Mouse (Mus musculus) midbrain, embryonic 14.5 days (tissue): ENCODE results near the gene Fzr1. TPM values are rescaled to one million over a fixed set of nuclear protein-coding genes. Genes with fewer than 3 reads are reported as not detected.

Source experiments
- ATAC-seq: fragments of 200-750 bp; cut with Nextera tagmentation; 2 replicates; pipeline ENCODE4 v1.8.0; 2017; ENCODE audit warnings: moderate number of reproducible peaks, moderate library complexity; ENCODE audit not compliant: low FRiP score, low TSS enrichment
- DNase-seq: peaks from one replicate; pipeline ENCODE4 v3.0.0-alpha.2; 2015
- H3K27ac ChIP-seq: fragments of 300-500 bp; sonication (generic); replicated peaks from 2 replicates; pipeline ENCODE4 v1.5.1; 2014; ENCODE audit warnings: mild to moderate bottlenecking, low read depth, low read length, moderate library complexity
- H3K27me3 ChIP-seq: fragments of 300-500 bp; sonication (generic); 2 replicates; pipeline ENCODE4 v1.6.1; 2014; ENCODE audit warnings: low read length, control low read depth, mixed read lengths; ENCODE audit not compliant: control insufficient read depth, insufficient read depth
- H3K36me3 ChIP-seq: fragments of 300-500 bp; sonication (generic); 2 replicates; pipeline ENCODE4 v1.6.1; 2014; ENCODE audit warnings: low read length, control low read depth; ENCODE audit not compliant: control insufficient read depth, insufficient read depth
- H3K4me1 ChIP-seq: fragments of 300-500 bp; sonication (generic); 2 replicates; pipeline ENCODE4 v1.6.1; 2014; ENCODE audit warnings: mild to moderate bottlenecking, antibody characterized with exemption, low read length, control low read depth; ENCODE audit not compliant: control insufficient read depth, insufficient read depth
- H3K4me2 ChIP-seq: fragments of 300-500 bp; sonication (generic); 2 replicates; pipeline ENCODE4 v1.6.1; 2014; ENCODE audit warnings: mild to moderate bottlenecking, low read length, moderate library complexity
- H3K4me3 ChIP-seq: fragments of 300-500 bp; sonication (generic); replicated peaks from 2 replicates; pipeline ENCODE4 v1.5.1; 2014; ENCODE audit warnings: low read depth, low read length
- H3K9ac ChIP-seq: fragments of 300-500 bp; sonication (generic); replicated peaks from 2 replicates; pipeline ENCODE4 v1.6.1; 2014; ENCODE audit warnings: mild to moderate bottlenecking, low read length, moderate library complexity
- H3K9me3 ChIP-seq: fragments of 300-500 bp; sonication (generic); 2 replicates; pipeline ENCODE4 v1.6.1; 2016; ENCODE audit warnings: low read length, control low read depth, mixed read lengths; ENCODE audit not compliant: control insufficient read depth
- WGBS: fragments of 180-500 bp; shearing (Covaris S2); extraction: QIAGEN DNeasy Blood & Tissue Kit; methylation state at CpG from one replicate; pipeline ENCODE4 v1.1.7; 2014; 5-methylcytosine and 5-hydroxymethylcytosine counted together
- polyA plus RNA-seq: library from polyadenylated mRNA; unstranded; fragments of >200 nt; fragmentation: Nextera tagmentation; extraction: Ambion mirVana; gene quantifications from 2 replicates; pipeline ENCODE4 v1.2.1, GENCODE M21; 2014

The Fzr1 gene
- polyA plus RNA-seq, 1 experiment from 2014 or later = 122 TPM

GRCm38 (mm10) chr10:81383802-81384604 lies 5.7 kb upstream of the Fzr1 start, which contains the start of the genes Dohh and Gm48551:
Gene Dohh, plus strand, starts transcription at chr10:81384428.
Gene Gm48551, plus strand, starts transcription at chr10:81384466.
- ATAC-seq (peak; percentile 94), DNase-seq (peak; percentile 98)
- Histone ChIP-seq H3K4me2 (peak within 1 kb of the TSS; percentile 93), H3K9ac (peak within 1 kb of the TSS; percentile 76), H3K4me3 (peak within 1 kb of the TSS; percentile 95), H3K4me1 (peaks cover 12% of the 10 kb centered on the region), H3K27ac (peak within 1 kb of the TSS; percentile 85), H3K27me3 (no peaks in the 10 kb centered on the region), H3K36me3 (peaks cover 31% of the 10 kb centered on the region), H3K9me3 (no peaks in the 10 kb centered on the region)
- 7% methylated on average over 53 of the region's 54 CpGs for WGBS

GRCm38 (mm10) chr10:81382039-81382438 lies 3.7 kb upstream of the Fzr1 start:
- H3K9me3 ChIP-seq = no peaks in the 10 kb centered on the region
- no peak for ATAC-seq

GRCm38 (mm10) chr10:81379809-81380378 lies 1.6 kb upstream of the Fzr1 start:
- WGBS = 96% methylated on average over 6 of the region's 6 CpGs

More at GRCm38 (mm10) chr10:81382039-81382438, 3.7 kb upstream of the Fzr1 start:
- no peak overlapping the region for H3K9ac ChIP-seq
- no peak overlapping the region for H3K4me2 ChIP-seq
- H3K36me3 ChIP-seq = peaks cover 13% of the 10 kb centered on the region
- H3K27ac ChIP-seq = no peak overlapping the region
- peaks cover 20% of the 10 kb centered on the region for H3K4me1 ChIP-seq
- H3K4me3 ChIP-seq = no peak overlapping the region
- no peak for DNase-seq
- no peaks in the 10 kb centered on the region for H3K27me3 ChIP-seq
- 89% methylated on average over 5 of the region's 5 CpGs for WGBS

GRCm38 (mm10) chr10:81379183-81379553 lies 852 bp upstream of the Fzr1 start:
- DNase-seq (no peak), ATAC-seq (no peak)
- 61% methylated on average over 3 of the region's 3 CpGs for WGBS
- H3K36me3 ChIP-seq = peaks cover 9% of the 10 kb centered on the region; the same call in 1 of the 2 replicates
- H3K9ac ChIP-seq = no peak overlapping the region; the same call in 1 of the 2 replicates
- H3K4me1 ChIP-seq = peaks cover 20% of the 10 kb centered on the region
- no peaks in the 10 kb centered on the region for H3K27me3 ChIP-seq
- peak overlapping the region; percentile 85 for H3K4me3 ChIP-seq
- H3K27ac ChIP-seq = peak overlapping the region; percentile 72
- H3K9me3 ChIP-seq = no peaks in the 10 kb centered on the region
- H3K4me2 ChIP-seq = peak overlapping the region; percentile 63

More at GRCm38 (mm10) chr10:81379809-81380378, 1.6 kb upstream of the Fzr1 start:
- Histone ChIP-seq H3K9me3 (no peaks in the 10 kb centered on the region), H3K4me2 (no peak overlapping the region), H3K9ac (no peak overlapping the region), H3K4me3 (no peak overlapping the region), H3K27ac (no peak overlapping the region), H3K27me3 (no peaks in the 10 kb centered on the region), H3K4me1 (peaks cover 22% of the 10 kb centered on the region), H3K36me3 (peaks cover 5% of the 10 kb centered on the region; the same call in 1 of the 2 replicates)
- ATAC-seq (no peak), DNase-seq (no peak)

GRCm38 (mm10) chr10:81378553-81379182 lies 352 bp upstream of the Fzr1 start:
- no peaks in the 10 kb centered on the region for H3K9me3 ChIP-seq
- peak overlapping the region; percentile 85 for H3K27ac ChIP-seq
- DNase-seq = peak; percentile 100
- peaks cover 14% of the 10 kb centered on the region for H3K36me3 ChIP-seq
- under 1% methylated on average over 46 of the region's 46 CpGs for WGBS
- no peaks in the 10 kb centered on the region for H3K27me3 ChIP-seq
- peak overlapping the region; percentile 92 for H3K9ac ChIP-seq
- peak overlapping the region; percentile 63 for H3K4me2 ChIP-seq
- H3K4me1 ChIP-seq = peaks cover 20% of the 10 kb centered on the region
- ATAC-seq = peak; percentile 98
- peak overlapping the region; percentile 85 for H3K4me3 ChIP-seq

GRCm38 (mm10) chr10:81377362-81377664 lies 1.0 kb downstream of the Fzr1 start:
- DNase-seq = no peak
- Histone ChIP-seq H3K9me3 (no peaks in the 10 kb centered on the region), H3K4me1 (peaks cover 20% of the 10 kb centered on the region), H3K4me3 (peak overlapping the region; percentile 85), H3K4me2 (peak overlapping the region; percentile 91), H3K36me3 (peaks cover 24% of the 10 kb centered on the region), H3K27me3 (no peaks in the 10 kb centered on the region), H3K27ac (no peak overlapping the region), H3K9ac (peak overlapping the region; percentile 92)
- no peak for ATAC-seq
- 65% methylated on average over 2 of the region's 2 CpGs for WGBS

GRCm38 (mm10) chr10:81376561-81377361 lies 1.6 kb downstream of the Fzr1 start:
- H3K36me3 ChIP-seq = peaks cover 24% of the 10 kb centered on the region
- H3K4me2 ChIP-seq = peak overlapping the region; percentile 91
- no peak for ATAC-seq
- H3K27me3 ChIP-seq = no peaks in the 10 kb centered on the region
- H3K4me3 ChIP-seq = peak overlapping the region; percentile 85
- DNase-seq = no peak
- H3K4me1 ChIP-seq = peaks cover 20% of the 10 kb centered on the region
- H3K27ac ChIP-seq = no peak overlapping the region
- WGBS = 45% methylated on average over 6 of the region's 6 CpGs
- peak overlapping the region; percentile 92; the same call in 1 of the 2 replicates for H3K9ac ChIP-seq
- H3K9me3 ChIP-seq = no peaks in the 10 kb centered on the region

GRCm38 (mm10) chr10:81375322-81375721 lies 3.0 kb downstream of the Fzr1 start:
- 96% methylated on average over 10 of the region's 10 CpGs for WGBS
- Histone ChIP-seq H3K9ac (no peak overlapping the region), H3K4me1 (peaks cover 20% of the 10 kb centered on the region), H3K27ac (no peak overlapping the region), H3K4me3 (no peak overlapping the region), H3K4me2 (no peak overlapping the region), H3K36me3 (peaks cover 37% of the 10 kb centered on the region), H3K27me3 (no peaks in the 10 kb centered on the region), H3K9me3 (no peaks in the 10 kb centered on the region)
- DNase-seq (no peak), ATAC-seq (no peak)
